Mouse (Mus musculus): Measurements from ENCODE around the gene Ier5.

- TF ChIP-seq CTCF (IDR thresholded peaks at IDR 0.05; ENCODE audit: low read depth, low read length) (no peak), POLR2AphosphoS5 (IDR thresholded peaks at IDR 0.05; ENCODE audit: insufficient replicate concordance, low read depth, low read length) (no peak), TAL1 (conservative IDR thresholded peaks at IDR 0.05; ENCODE audit: low read depth, low read length) (no peak)
These were observed 28.7 kb downstream of the Ier5 start for GRCm38 (mm10) chr1:155070561-155071286.
